Mouse (Mus musculus) cortical plate, adult 2 months (tissue): ENCODE data around the gene Crim1.

Experiments used
- CTCF ChIP-seq: fragments of 200-500 bp; IDR thresholded peaks from 2 replicates; pipeline ENCODE4 v1.5.1; 2011; ENCODE audit warnings: mild to moderate bottlenecking, control low read depth, low read length; ENCODE audit not compliant: insufficient read depth; ENCODE audit errors: extremely low read depth
- POLR2A ChIP-seq: fragments of 200-500 bp; IDR thresholded peaks from 2 replicates; pipeline ENCODE4 v1.6.1; 2011; ENCODE audit warnings: mild to moderate bottlenecking, low read length, control low read depth; ENCODE audit not compliant: insufficient read depth; ENCODE audit errors: extremely low read depth

DNA sequence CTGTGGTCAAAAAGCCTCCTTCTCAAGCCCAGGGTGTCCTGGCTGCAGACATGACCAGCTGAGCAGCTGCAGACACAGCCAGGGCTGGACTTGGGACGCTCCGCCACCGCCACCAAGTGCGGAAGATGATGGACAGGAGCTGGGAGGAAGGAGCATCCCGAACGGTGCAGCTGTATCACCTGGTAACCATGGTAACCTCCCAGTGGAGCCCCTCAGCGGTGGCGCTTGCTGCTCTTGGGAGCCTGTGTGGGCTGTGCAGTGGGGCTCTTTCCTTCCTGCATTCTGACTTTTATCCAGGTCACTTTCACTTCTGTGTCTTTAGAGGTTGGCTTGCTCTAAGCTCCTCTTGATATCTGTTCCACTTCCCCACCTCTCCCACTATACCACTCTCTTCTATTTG, 54.2 kb downstream of the Crim1 start:
- TF ChIP-seq CTCF (no peak), POLR2A (no peak)
